Mouse (Mus musculus): ENCODE data around the gene Gm16181.

The Gm16181 gene

DNA sequence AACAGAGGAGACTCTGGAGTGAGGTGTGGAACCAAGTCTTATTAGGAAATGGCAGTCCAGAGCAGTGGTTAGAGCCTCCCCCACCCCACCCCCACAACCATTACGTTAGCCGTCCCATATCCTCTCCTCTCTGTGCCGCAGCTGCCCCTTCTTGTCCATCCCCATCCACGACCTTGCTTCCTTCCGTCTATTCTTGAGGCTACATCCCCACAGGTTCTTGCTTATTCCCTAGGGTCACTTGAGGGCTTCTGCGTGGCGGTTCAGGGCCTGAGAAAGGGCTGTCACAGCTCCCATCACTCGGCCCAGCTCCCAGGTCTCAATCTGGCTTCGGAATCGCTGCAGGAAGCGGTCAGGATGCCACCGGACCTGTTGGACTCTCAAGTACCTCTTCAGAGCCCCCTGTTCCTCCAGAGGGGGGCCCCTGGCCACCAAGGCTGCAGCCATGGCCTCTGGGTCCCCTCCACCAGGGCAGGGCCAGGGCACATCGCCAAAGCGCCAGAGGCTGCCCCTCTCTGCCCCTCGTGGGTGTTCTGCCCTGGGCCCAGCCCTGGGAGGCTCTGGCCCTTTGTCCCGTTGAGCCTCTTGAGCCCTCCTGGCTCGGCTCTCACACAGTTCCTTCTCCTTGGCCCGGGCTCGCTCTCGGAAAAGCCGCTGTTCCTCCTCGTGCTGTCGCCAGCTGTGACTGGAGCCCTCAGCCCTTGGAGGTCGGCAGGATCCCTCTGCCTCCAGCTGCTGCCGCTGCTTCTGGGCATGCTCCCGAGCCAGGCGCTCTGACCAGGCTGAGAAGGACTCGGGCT, at the start of gene Gm16181:
Gene Gm16181 (plus strand): TSS at position 679 of the 797 bp plus-strand sequence.
- ChIA-PET CTCF (interaction anchor here (0.7 to 4.1 kb wide), 14 partner anchors 9 to 54 kb away, joined by 3 to 25 read pairs (median 5); no protein-coding TSS in a partner anchor), POLR2A (interaction anchor here (0.6 to 5.7 kb wide), 23 partner anchors 8 to 615 kb away, joined by 3 to 36 read pairs (median 4); partner anchors contain the start of genes Atp6v1g2 (in 2 of the 4), Ddx39b (in 2 of the 4), Lsm2 (in 1 of the 4) and Lta (in 1 of the 4))

DNA sequence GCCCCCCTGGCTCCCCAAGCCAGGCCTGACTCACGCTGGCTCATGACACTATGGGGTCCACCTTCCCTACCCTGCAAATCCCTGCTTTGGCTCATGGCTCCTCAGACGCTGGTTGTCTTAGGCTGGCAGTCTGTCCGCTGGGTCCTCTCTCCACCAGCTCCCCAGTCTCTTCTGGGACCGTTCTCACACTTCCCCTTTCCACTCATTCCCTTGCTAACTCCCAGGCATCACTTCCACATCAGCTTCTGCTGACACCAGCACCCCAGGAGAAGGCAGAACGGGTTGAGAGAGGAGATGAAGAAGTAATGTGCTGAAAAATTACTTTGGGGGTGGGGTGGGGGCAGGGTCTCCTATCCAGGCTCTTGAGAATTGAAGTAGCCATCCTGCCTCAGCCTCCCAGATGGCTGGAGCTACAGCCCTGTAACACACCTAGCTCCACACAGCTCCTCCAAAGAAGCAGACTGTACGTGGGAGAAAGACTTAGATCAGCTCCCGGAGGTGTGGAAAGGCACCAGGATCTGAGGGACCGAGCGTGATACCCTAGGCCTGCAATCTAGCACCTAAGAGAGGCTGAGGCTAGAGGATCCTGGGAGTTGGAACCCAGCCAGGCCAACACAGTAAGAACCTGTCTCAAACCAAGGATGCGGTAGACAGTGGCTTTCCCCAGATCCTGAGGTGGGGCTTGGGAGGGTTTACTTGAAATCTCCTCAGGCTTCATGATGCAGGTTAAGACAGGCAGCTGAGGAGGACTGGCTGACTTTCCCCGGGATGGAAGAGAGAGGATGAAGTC, 48.0 kb upstream of the Gm16181 start:
- ChIA-PET CTCF (interaction anchor here (0.6 to 10.1 kb wide), 13 partner anchors 16 to 457 kb away, joined by 3 to 161 read pairs (median 3); partner anchors contain the start of genes Atp6v1g2 (in 1 of the 4) and Nfkbil1 (in 1 of the 4)), POLR2A (interaction anchor here in 3 of 4 experiments (0.5 to 24.9 kb wide), 13 partner anchors 10 to 330 kb away, joined by 3 to 396 read pairs (median 4); partner anchors contain the start of genes Ddx39b (in 2 of the 3), Apom (in 1 of the 3) and Gpank1 (in 1 of the 3))

DNA sequence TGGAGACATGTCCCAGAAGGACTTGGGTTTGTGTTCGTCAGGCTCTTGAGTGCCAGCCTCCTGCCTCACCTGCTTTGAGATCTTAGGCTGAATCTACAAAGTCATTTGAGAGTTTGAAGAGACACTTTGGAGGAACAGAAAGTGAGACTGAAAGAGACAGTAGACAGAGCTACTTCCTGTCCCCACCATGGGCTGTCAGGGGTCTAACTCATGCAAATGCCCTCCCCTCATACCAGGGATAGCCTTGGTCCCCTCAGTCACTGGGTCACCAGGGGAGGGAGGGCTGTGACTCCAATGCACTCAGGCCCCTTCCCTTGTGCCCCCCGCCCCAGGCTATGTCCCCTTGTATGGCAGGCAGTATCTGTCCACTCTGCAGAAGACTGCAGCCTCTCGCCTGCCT, 47.3 kb upstream of the Gm16181 start:
- CTCF ChIA-PET = interaction anchor here in 3 of 4 experiments (0.6 to 10.1 kb wide), 6 partner anchors 16 to 151 kb away, joined by 3 to 161 read pairs (median 3); partner anchors contain the start of genes Atp6v1g2 (in 1 of the 3) and Nfkbil1 (in 1 of the 3)
- POLR2A ChIA-PET = interaction anchor here in 3 of 4 experiments (0.8 to 24.9 kb wide), 12 partner anchors 10 to 223 kb away, joined by 3 to 396 read pairs (median 4); partner anchors contain the start of genes Ddx39b (in 2 of the 3), Apom (in 1 of the 3), D17H6S53E (in 1 of the 3) and Tnf (in 1 of the 3)

DNA sequence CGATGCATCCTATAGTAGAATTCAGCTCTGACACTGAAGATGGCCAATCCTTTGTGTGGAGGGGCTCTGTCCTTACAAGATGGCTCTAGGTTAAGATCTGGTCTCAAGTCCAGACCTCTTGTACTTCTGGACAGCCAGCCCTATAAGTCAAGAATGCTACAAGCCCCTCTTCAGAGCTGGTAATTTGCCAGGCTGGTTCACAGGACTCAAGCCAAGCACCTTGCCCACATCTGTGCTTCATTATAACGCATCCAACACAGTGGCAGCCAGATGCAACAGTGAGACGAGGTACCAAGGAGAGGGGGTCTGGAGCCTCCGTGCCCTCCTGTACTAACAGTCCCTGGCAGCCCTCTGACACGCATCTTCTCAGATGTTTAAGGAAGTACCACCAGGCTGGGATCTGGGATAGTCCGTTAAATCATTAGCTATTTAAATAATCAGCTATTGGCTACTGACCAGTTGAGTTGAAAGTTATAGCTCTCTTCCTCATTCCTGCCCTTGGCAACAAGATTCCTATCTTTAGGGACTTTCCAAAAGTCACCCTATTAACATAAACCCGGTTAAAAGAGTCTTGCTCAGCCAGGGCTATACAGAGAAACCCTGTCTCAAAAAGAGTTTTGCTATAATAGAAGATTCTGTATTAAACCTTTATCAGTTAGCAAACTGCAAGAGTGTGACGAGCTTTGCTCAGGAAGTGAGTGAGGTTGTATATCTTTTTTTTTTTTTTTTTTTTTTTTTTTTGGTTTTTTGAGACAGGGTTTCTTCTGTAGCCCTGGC, 46.2 kb upstream of the Gm16181 start:
- CTCF ChIA-PET = interaction anchor here (0.5 to 10.1 kb wide), 9 partner anchors 17 to 152 kb away, joined by 3 to 161 read pairs (median 3); partner anchors contain the start of genes Apom (in 1 of the 4), Atp6v1g2 (in 1 of the 4), Ddx39b (in 1 of the 4) and Nfkbil1 (in 1 of the 4)

DNA sequence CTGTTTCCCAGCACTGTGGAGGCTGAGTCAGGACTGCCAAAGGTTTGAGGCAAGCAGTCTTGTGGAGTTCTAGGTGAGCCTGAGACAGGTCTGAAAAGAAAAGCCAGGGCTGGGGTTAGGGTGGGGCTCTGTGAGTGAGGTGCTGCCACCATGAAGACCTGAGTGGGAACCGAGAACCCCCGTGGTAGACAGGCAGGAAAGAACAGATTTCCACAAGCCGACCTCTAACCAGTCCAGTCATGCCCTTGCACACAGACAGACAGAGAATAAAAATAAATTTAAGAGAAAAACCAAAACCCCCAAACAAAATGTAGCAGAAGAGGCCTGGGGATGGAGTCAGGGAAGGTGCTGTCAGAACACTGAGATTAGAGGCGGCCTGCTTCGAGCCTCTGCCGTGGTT, 45.3 kb upstream of the Gm16181 start:
- POLR2A ChIA-PET = no interaction called here
- CTCF ChIA-PET = no interaction called here

More for the DNA sequence above, 46.2 kb upstream of the Gm16181 start:
- POLR2A ChIA-PET = interaction anchor here in 3 of 4 experiments (0.6 to 24.9 kb wide), 14 partner anchors 9 to 1489 kb away, joined by 3 to 396 read pairs (median 4); partner anchors contain the start of genes Ddx39b (in 2 of the 3), D17H6S53E (in 1 of the 3) and Tnf (in 1 of the 3)

DNA sequence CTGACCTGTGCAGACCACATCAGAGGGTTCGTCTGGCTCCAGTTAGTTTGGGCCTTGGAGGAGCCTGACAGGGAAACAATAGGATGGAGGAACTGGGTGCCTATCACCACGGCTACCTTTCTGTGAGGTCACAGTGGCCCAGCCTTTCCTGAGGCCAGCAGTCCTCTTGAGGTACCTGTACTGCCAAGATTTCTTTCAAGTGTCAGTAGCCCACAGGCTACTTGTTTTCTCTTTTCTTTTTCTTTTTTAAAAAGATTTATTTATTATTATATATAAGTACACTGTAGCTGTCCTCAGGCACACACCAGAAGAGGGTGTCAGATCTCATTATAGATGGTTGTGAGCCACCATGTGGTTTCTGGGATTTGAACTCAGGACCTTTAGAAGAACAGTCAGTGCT, 44.7 kb upstream of the Gm16181 start, which contains the start of gene Aif1:
Gene Aif1 (minus strand): TSS at position 101 of the 400 bp plus-strand sequence.
- ChIA-PET POLR2A (interaction anchor here in 1 of 4 experiments (1.1 kb wide), 1 partner anchor 57 kb away, joined by 3 read pairs; no protein-coding TSS in a partner anchor), CTCF (interaction anchor here in 1 of 4 experiments (1.0 kb wide), 1 partner anchor 9 kb away, joined by 4 read pairs; no protein-coding TSS in a partner anchor)

DNA sequence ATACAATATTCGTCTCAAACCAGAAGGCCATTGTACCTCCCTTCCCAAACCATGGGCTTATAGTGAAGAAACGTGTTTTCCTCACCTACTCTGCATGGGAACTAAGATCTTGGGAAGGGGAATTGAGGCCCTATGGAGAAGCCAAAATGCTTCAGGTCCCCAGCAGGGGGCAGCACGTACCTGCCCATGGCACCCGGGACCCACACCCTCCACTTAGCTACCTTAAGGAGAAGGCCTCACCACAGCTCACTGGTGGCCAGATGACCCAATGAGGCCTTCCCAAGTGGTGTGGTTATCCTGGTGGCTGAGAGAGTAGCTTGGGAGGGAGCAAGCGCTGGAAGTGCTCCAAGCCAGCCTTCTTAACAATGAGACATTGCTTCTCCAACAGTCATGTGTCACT, 42.1 kb upstream of the Gm16181 start:
- ChIA-PET CTCF (interaction anchor here (0.5 to 3.6 kb wide), 46 partner anchors 8 to 331 kb away, joined by 3 to 33 read pairs (median 4); partner anchors contain the start of genes Atp6v1g2 (in 3 of the 4), Gm16181 (in 2 of the 4), D17H6S53E (in 1 of the 4) and Ddx39b (in 1 of the 4)), POLR2A (interaction anchor here (0.5 to 1.5 kb wide), 24 partner anchors 10 to 229 kb away, joined by 3 to 9 read pairs (median 4); partner anchors contain the start of genes Ddx39b (in 3 of the 4), Nfkbil1 (in 1 of the 4) and Tnf (in 1 of the 4))

DNA sequence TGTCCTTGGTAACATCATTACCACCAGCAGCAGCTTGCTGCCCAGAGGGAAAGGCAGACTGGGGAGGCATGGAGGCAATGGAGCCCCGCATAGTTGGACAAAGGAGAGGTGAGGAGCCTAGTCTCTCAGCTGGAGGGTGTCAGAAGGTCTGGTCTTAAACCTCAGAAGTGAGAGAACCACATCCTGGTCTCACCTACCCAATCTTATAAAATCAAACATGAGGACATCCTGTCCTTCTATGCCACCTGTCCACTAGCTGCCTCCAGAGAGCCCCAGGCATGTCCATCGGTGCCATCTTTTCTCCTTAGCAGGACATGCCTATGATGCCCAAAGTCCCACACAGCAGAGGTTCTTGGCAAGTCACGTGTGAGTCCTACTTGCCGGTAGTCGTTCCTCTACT, 40.5 kb upstream of the Gm16181 start:
- ChIA-PET CTCF (interaction anchor here in 3 of 4 experiments (1.0 to 3.6 kb wide), 4 partner anchors 11 to 53 kb away, joined by 3 to 15 read pairs (median 6); partner anchors contain the start of gene Atp6v1g2 (in 1 of the 3)), POLR2A (interaction anchor here in 1 of 4 experiments (1.1 kb wide), 1 partner anchor 68 kb away, joined by 3 read pairs; no protein-coding TSS in a partner anchor)

DNA sequence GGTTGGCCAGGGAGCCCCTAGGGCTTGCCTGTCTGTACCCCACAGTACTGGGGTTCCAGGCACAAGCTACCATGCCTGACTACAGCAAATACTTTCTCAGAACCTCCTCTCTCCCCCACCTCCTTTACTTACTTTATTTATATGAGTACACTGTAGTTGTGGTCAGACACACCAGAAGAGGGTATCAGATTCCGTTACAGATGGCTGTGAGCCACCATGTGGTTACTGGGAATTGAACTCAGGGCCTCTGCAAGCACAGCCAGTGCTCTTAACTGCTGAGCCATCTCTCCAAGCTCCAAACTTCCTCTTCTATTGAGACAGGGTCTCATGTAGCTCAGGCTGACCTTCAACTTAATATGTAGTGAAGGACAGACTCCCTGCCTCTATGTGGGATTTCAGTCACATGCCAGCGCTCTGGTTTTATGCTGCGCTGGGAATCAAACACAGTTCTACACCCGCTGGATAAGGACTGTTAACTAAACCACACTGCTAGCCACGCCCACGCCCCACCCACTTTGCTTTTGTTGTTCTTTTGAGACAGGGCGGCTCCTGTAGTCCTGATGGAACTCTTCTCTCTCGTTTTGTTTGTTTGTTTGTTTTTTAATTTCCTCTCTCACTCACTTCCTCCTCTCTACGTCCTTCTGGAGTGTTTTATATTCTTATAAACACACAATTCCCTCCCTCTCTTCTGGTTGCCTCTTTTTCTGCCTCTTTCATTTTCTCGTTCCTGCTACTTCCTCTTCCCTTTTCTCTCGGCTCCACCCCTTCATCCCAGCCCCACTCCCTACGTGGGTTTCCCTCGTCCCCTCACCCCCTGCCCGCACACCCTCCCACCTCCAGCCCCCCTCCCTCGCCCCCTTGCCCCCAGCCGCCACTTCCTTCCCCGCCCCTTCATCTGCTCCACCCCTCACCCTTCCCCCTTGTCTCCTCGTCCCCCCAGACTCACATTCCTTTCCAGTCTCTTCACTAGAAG, 34.7 kb upstream of the Gm16181 start:
- CTCF ChIA-PET = interaction anchor here (0.6 to 2.4 kb wide), 9 partner anchors 7 to 132 kb away, joined by 3 to 11 read pairs (median 4); no protein-coding TSS in a partner anchor
- POLR2A ChIA-PET = interaction anchor here in 3 of 4 experiments (0.5 to 4.9 kb wide), 11 partner anchors 17 to 255 kb away, joined by 3 to 27 read pairs (median 3); partner anchors contain the start of genes Ddx39b (in 2 of the 3), Csnk2b (in 1 of the 3), Gpank1 (in 1 of the 3) and Hspa1a (in 1 of the 3)

DNA sequence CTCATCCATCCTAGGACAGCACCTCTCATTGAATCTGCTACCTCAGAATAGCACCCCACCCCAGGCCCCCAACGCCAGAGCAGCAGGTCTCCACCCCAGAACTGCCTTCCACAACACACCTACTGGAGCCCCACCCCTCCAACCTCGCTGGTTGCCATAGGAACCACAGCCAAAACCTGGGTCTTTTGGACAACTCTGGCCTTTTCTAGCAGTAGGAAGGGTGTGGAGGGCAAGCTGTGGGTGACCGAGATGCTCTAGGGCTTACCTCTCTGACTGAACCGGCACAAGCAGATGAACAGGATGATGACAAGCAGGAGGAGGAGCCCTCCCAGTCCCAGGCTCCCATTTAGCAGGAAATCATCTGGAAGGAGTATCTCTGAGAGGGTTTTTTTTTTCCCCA, 34.0 kb upstream of the Gm16181 start:
- CTCF ChIA-PET = interaction anchor here in 3 of 4 experiments (0.6 to 1.5 kb wide), 3 partner anchors 8 to 45 kb away, joined by 3 to 8 read pairs (median 4); no protein-coding TSS in a partner anchor

DNA sequence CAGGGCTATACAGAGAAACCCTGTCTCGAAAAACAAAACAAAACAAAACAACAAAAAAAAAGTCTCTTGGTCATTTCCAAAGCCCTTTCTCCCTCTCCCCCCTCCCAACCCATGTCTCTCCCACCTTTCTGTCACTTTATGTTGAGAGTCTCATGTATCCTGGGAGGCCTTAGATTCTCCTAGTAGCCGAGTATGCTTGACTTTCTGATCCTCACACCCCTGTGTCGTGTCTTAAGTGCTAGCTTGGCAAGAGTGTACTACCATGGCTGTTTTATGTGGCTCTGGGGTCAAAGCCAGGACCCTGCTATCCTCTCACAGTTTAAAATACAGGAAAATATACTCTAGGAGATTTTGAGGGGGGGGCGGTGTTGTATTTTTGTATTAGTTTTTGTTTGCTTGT, 33.3 kb upstream of the Gm16181 start:
- CTCF ChIA-PET = interaction anchor here in 2 of 4 experiments (0.6 to 1.5 kb wide), 2 partner anchors 19 to 44 kb away, joined by 4 to 8 read pairs; no protein-coding TSS in a partner anchor
- POLR2A ChIA-PET = interaction anchor here in 3 of 4 experiments (0.8 to 4.9 kb wide), 5 partner anchors 20 to 55 kb away, joined by 3 to 27 read pairs (median 4); partner anchors contain the start of genes Ddx39b (in 2 of the 3), Atp6v1g2 (in 1 of the 3) and Nfkbil1 (in 1 of the 3)

More for the DNA sequence above, 34.0 kb upstream of the Gm16181 start:
- POLR2A ChIA-PET = interaction anchor here in 3 of 4 experiments (0.8 to 4.9 kb wide), 5 partner anchors 47 to 59 kb away, joined by 3 to 27 read pairs (median 4); partner anchors contain the start of genes Ddx39b (in 2 of the 3), Atp6v1g2 (in 1 of the 3) and Nfkbil1 (in 1 of the 3)

DNA sequence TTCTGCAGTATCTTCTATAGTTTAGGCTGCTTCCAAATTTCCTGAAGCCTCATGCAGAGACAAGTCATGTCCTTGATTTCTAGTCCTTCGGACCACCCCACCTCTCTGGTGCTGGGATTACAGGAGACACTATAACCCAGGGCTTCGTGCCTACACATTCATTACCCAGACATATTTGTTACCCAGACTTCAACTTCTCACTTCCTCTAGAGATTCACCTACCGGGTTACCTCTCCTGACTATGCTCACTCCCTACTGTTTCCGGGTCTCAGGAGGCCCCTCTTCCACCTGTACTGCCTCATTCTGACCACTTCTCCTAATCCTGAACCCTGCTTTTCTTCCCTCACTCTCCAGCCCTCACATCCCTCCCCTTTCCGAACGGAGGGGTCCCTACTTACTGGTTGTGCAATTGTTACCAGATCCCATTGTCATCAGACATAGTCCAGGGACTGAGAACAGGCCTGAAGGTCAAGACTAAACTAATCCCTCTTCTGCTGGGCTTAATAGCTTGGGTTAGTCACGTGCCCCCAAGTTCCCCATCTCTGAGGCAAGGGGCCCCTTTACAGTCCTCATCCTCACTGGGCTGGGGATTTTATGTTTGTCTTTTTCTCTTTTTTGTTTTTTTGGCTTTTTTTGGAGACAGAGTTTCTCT, 32.5 kb upstream of the Gm16181 start, which contains the start of gene Lst1:
Gene Lst1 (minus strand): TSS at position 481 of the 652 bp plus-strand sequence.
- CTCF ChIA-PET = interaction anchor here in 2 of 4 experiments (0.9 to 2.8 kb wide), 7 partner anchors 19 to 67 kb away, joined by 4 to 8 read pairs (median 5); no protein-coding TSS in a partner anchor
- POLR2A ChIA-PET = interaction anchor here in 3 of 4 experiments (0.6 to 4.9 kb wide), 7 partner anchors 19 to 236 kb away, joined by 3 to 27 read pairs (median 3); partner anchors contain the start of genes Atp6v1g2 (in 1 of the 3) and Ddx39b (in 1 of the 3)

DNA sequence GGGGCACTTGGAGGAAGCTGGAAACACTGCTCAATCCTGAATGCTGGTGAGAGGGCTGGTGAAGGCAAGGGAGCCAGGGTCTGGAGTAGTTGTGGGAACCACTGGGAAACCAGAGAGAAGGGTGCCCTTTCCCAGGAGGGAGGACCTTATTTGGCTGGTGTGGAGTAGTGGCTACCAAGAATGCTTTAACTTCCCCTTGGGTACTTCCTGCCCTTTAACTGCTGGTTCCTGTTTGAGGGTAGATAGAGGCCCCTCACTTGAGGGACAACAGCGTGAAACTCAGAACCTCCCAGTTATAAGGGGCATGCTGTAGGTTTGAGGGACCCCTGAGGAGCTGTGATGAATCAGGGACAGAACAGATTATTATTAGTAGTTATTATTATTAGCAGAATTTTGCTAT, 31.4 kb upstream of the Gm16181 start:
- CTCF ChIA-PET = interaction anchor here in 3 of 4 experiments (0.6 to 2.8 kb wide), 11 partner anchors 11 to 66 kb away, joined by 4 to 8 read pairs (median 5); no protein-coding TSS in a partner anchor
- POLR2A ChIA-PET = interaction anchor here in 3 of 4 experiments (0.6 to 1.8 kb wide), 8 partner anchors 8 to 237 kb away, joined by 3 to 13 read pairs (median 4); partner anchors contain the start of gene Ddx39b (in 1 of the 3)

DNA sequence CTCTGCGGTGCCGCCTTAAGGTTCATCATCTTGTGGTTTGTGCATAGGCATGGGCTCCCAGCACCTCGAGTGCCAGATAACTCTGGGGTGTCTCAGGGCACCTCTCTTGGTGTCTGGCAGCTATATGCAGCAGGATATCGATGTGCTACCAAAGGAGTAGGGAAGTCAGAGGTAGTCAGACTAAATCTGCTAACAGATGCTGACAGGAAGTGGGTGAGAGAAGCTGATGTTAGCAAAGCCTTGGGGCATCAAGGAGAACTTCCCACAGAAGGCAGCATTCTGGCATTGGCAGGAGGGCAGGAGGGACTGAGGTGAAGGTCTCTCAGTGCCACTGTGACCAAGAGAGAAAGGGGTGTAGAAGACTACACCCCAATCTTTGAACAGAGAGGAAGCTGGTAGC, 30.5 kb upstream of the Gm16181 start:
- CTCF ChIA-PET = interaction anchor here (0.6 to 2.8 kb wide), 12 partner anchors 9 to 65 kb away, joined by 4 to 8 read pairs (median 4); no protein-coding TSS in a partner anchor
- POLR2A ChIA-PET = interaction anchor here in 3 of 4 experiments (0.8 to 1.8 kb wide), 7 partner anchors 9 to 52 kb away, joined by 3 to 13 read pairs (median 4); partner anchors contain the start of genes Ddx39b (in 1 of the 3) and Tnf (in 1 of the 3)
